Mouse (Mus musculus) adrenal gland (tissue): ENCODE measurements around the gene Shc4.

Experiments
- intact Hi-C: fragments of 180-260 bp; cut with DNase I; formaldehyde crosslinking; loops from one replicate; pipeline ENCODE4 v1.15.1; 2025

The Shc4 gene

DNA sequence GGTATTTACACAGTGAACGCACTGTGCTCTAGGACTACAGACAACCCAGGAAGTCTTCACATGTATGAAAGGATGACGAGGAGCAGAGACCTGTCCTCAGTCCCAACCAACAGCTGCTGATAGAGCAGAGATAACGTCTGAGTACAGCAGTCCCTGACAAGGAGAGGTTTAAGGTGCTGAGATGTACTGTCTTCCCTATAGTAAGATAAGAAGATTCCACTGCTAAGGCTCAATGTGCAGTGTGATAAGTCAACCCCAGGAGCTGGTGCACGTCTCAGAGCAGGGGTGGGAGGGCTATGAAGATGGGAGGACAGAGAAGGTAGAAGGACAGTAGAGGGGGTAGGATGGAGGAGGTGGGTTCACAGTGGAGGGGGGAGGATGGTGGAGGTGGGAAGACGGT lies 142.9 kb downstream of the Shc4 start:
- intact Hi-C loops: no loop called here

- intact Hi-C loops: no loop called here
These were observed 146.3 kb downstream of the Shc4 start for GRCm38 (mm10) chr2:125577670-125578069.
